ENCODE assay signal across 11 mouse cellular contexts in genomic region chr7:38074920-38075319, GRCm38 (mm10). TPM values are rescaled to one million over a fixed set of nuclear protein-coding genes. Genes with fewer than 3 reads are reported as not detected.
A peak's percentile ranks its signal among the peaks of the same experiment; 100 is the strongest.
DNase-seq lines count a peak whose midpoint lies in the region; ATAC-seq lines count a peak whose summit lies in the region.
"Had no signal": no experiment of that assay in that cellular context is flagged by ENCODE, and none has a peak within 500 bp of the region (broad histone marks: within the 10 kb centered on the region; RNA-seq: fewer than 3 reads in every experiment).

No protein-coding gene starts in this region.

- DNase-seq in kidney, adult 9 months: no peak
- no peak for DNase-seq in embryonic facial prominence, embryonic 14.5 days (ENCODE audit: low spot score)
- DNase-seq in hindbrain, embryonic 14.5 days (ENCODE audit: low spot score): no peak
- no peak for DNase-seq in lung, postnatal 14 days
- no peak for DNase-seq in right cerebral cortex, adult 18-20 months
- no peak for DNase-seq in lung, adult 18-20 months
- DNase-seq: heart, postnatal 4 days; lung, adult 2 months had no signal

- WGBS in kidney, embryonic 14.5 days: 61% methylated on average over 9 of the region's 10 CpGs
- WGBS in embryonic facial prominence, embryonic 14.5 days: 47% methylated on average over 9 of the region's 10 CpGs
- WGBS in hindbrain, embryonic 14.5 days: 33% methylated on average over 10 of the region's 10 CpGs
- 25% methylated on average over 9 of the region's 10 CpGs for WGBS in midbrain, embryonic 16.5 days

- H3K27ac ChIP-seq in kidney, embryonic 14.5 days (ENCODE audit: low read depth, low read length): no peak overlapping the region
- no peak overlapping the region for H3K27ac ChIP-seq in embryonic facial prominence, embryonic 14.5 days (replicated peaks; ENCODE audit: low read depth, low read length)
- H3K27ac ChIP-seq in hindbrain, embryonic 14.5 days: no peak overlapping the region
- no peak overlapping the region for H3K27ac ChIP-seq in midbrain, embryonic 16.5 days (ENCODE audit: low read length)

- H3K4me1 ChIP-seq in kidney, embryonic 14.5 days (ENCODE audit: control insufficient read depth, insufficient read depth, low read length): no peaks in the 10 kb centered on the region
- no peaks in the 10 kb centered on the region for H3K4me1 ChIP-seq in embryonic facial prominence, embryonic 14.5 days (ENCODE audit: control insufficient read depth, insufficient read depth, low read length)
- peaks cover 13% of the 10 kb centered on the region for H3K4me1 ChIP-seq in hindbrain, embryonic 14.5 days (replicated peaks; ENCODE audit: control insufficient read depth, insufficient read depth, low read length)
- H3K4me1 ChIP-seq in midbrain, embryonic 16.5 days (ENCODE audit: control insufficient read depth, insufficient read depth, low read length): peaks cover 11% of the 10 kb centered on the region

- no peaks in the 10 kb centered on the region for H3K9me3 ChIP-seq in kidney, embryonic 14.5 days (ENCODE audit: control insufficient read depth, low read length)
- H3K9me3 ChIP-seq in embryonic facial prominence, embryonic 14.5 days (ENCODE audit: control insufficient read depth, low read length): no peaks in the 10 kb centered on the region
- no peaks in the 10 kb centered on the region for H3K9me3 ChIP-seq in hindbrain, embryonic 14.5 days (ENCODE audit: control insufficient read depth, low read length)
- H3K9me3 ChIP-seq in midbrain, embryonic 16.5 days (replicated peaks; ENCODE audit: control insufficient read depth, low read length, poor library complexity, severe bottlenecking): no peaks in the 10 kb centered on the region

- no peak overlapping the region for H3K4me3 ChIP-seq in kidney, embryonic 14.5 days (ENCODE audit: low read length)
- H3K4me3 ChIP-seq in embryonic facial prominence, embryonic 14.5 days (ENCODE audit: low read depth, low read length): 0 out of 2 replicates have a peak overlapping the region, but pooled peaks have one; percentile 1
- H3K4me3 ChIP-seq in hindbrain, embryonic 14.5 days (replicated peaks; ENCODE audit: low read length): 0 out of 2 replicates have a peak overlapping the region, but pooled peaks have one; percentile 6
- H3K4me3 ChIP-seq in midbrain, embryonic 16.5 days (ENCODE audit: low read depth, low read length): peak overlapping the region; percentile 2
- H3K4me3 ChIP-seq: myocyte had no signal

- ATAC-seq in kidney, embryonic 14.5 days (ENCODE audit: low FRiP score, low TSS enrichment): no peak
- ATAC-seq in embryonic facial prominence, embryonic 14.5 days (ENCODE audit: low read depth): no peak
- ATAC-seq in hindbrain, embryonic 14.5 days (ENCODE audit: low FRiP score): no peak
- peak; percentile 18; the same call in 1 of the 2 replicates for ATAC-seq in midbrain, embryonic 16.5 days

- no peaks in the 10 kb centered on the region for H3K36me3 ChIP-seq in kidney, embryonic 14.5 days (ENCODE audit: control insufficient read depth, insufficient read depth, low read length)
- no peaks in the 10 kb centered on the region for H3K36me3 ChIP-seq in embryonic facial prominence, embryonic 14.5 days (ENCODE audit: control insufficient read depth, insufficient read depth, low read length)
- no peaks in the 10 kb centered on the region for H3K36me3 ChIP-seq in hindbrain, embryonic 14.5 days (replicated peaks; ENCODE audit: control insufficient read depth, insufficient read depth)
- H3K36me3 ChIP-seq in midbrain, embryonic 16.5 days (ENCODE audit: control insufficient read depth, insufficient read depth, low read length): no peaks in the 10 kb centered on the region

- peak overlapping the region; percentile 26 for H3K4me2 ChIP-seq in kidney, embryonic 14.5 days (replicated peaks; ENCODE audit: low read depth, low read length)
- H3K4me2 ChIP-seq in embryonic facial prominence, embryonic 14.5 days (ENCODE audit: low read depth, low read length): peak overlapping the region; percentile 39
- peak overlapping the region; percentile 48 for H3K4me2 ChIP-seq in hindbrain, embryonic 14.5 days (replicated peaks)
- peak overlapping the region; percentile 54 for H3K4me2 ChIP-seq in midbrain, embryonic 16.5 days (ENCODE audit: low read length)

- H3K27me3 ChIP-seq in kidney, embryonic 14.5 days (ENCODE audit: control insufficient read depth, insufficient read depth, low read length): no peaks in the 10 kb centered on the region
- H3K27me3 ChIP-seq in embryonic facial prominence, embryonic 14.5 days (replicated peaks; ENCODE audit: control insufficient read depth, insufficient read depth, low read length): no peaks in the 10 kb centered on the region
- no peaks in the 10 kb centered on the region for H3K27me3 ChIP-seq in hindbrain, embryonic 14.5 days (ENCODE audit: control insufficient read depth, insufficient read depth, low read length)
- 0 out of 2 replicates have a peak, but pooled peaks cover 3% of the 10 kb centered on the region for H3K27me3 ChIP-seq in midbrain, embryonic 16.5 days (ENCODE audit: control insufficient read depth, insufficient read depth, low read depth, low read length)

- peak overlapping the region; percentile 42; the same call in 1 of the 2 replicates for H3K9ac ChIP-seq in kidney, embryonic 14.5 days (ENCODE audit: low read depth, low read length)
- peak overlapping the region; percentile 15; the same call in 1 of the 2 replicates for H3K9ac ChIP-seq in embryonic facial prominence, embryonic 14.5 days (ENCODE audit: low read depth, low read length)
- peak overlapping the region; percentile 47 for H3K9ac ChIP-seq in hindbrain, embryonic 14.5 days
- peak overlapping the region; percentile 8 for H3K9ac ChIP-seq in midbrain, embryonic 16.5 days (ENCODE audit: low read depth, low read length)

RNA-seq across cellular contexts. Expression of gene Ccne1, which starts 32.4 kb away (rescaled TPM):
- polyA plus RNA-seq in kidney, embryonic 14.5 days (2014; fragmentation: Nextera tagmentation; extraction: Ambion mirVana): 89.3 and 100 TPM in 2 replicates
- polyA plus RNA-seq in embryonic facial prominence, embryonic 14.5 days (2014; fragmentation: Nextera tagmentation; extraction: Ambion mirVana): 73.7 and 82.9 TPM in 2 replicates
- polyA plus RNA-seq in hindbrain, embryonic 14.5 days (2014; fragmentation: Nextera tagmentation; extraction: Ambion mirVana): 16.8 and 19.6 TPM in 2 replicates
- polyA plus RNA-seq in midbrain, embryonic 16.5 days (2015; fragmentation: Nextera tagmentation; extraction: Ambion mirVana): 9.6 and 13.2 TPM in 2 replicates

RNA-seq across cellular contexts. Expression of gene Uri1, which starts 51.6 kb away (rescaled TPM):
- 41.2 and 57.8 TPM in 2 replicates for polyA plus RNA-seq in kidney, embryonic 14.5 days (2014; fragmentation: Nextera tagmentation; extraction: Ambion mirVana)
- 42.0 and 42.1 TPM in 2 replicates for polyA plus RNA-seq in embryonic facial prominence, embryonic 14.5 days (2014; fragmentation: Nextera tagmentation; extraction: Ambion mirVana)
- 34.4 and 41.8 TPM in 2 replicates for polyA plus RNA-seq in hindbrain, embryonic 14.5 days (2014; fragmentation: Nextera tagmentation; extraction: Ambion mirVana)
- 33.3 TPM in 2 replicates for polyA plus RNA-seq in midbrain, embryonic 16.5 days (2015; fragmentation: Nextera tagmentation; extraction: Ambion mirVana)
